Mouse (Mus musculus): Measurements from ENCODE around the gene Fam162a.
A peak's percentile ranks its signal among the peaks of the same experiment; 100 is the strongest.
"Not testable (repeated sequence)": the region's sequence is repeated elsewhere in the genome, so short reads cannot be mapped to it uniquely, and the experiment has no call there.

Fam162a gene

DNA sequence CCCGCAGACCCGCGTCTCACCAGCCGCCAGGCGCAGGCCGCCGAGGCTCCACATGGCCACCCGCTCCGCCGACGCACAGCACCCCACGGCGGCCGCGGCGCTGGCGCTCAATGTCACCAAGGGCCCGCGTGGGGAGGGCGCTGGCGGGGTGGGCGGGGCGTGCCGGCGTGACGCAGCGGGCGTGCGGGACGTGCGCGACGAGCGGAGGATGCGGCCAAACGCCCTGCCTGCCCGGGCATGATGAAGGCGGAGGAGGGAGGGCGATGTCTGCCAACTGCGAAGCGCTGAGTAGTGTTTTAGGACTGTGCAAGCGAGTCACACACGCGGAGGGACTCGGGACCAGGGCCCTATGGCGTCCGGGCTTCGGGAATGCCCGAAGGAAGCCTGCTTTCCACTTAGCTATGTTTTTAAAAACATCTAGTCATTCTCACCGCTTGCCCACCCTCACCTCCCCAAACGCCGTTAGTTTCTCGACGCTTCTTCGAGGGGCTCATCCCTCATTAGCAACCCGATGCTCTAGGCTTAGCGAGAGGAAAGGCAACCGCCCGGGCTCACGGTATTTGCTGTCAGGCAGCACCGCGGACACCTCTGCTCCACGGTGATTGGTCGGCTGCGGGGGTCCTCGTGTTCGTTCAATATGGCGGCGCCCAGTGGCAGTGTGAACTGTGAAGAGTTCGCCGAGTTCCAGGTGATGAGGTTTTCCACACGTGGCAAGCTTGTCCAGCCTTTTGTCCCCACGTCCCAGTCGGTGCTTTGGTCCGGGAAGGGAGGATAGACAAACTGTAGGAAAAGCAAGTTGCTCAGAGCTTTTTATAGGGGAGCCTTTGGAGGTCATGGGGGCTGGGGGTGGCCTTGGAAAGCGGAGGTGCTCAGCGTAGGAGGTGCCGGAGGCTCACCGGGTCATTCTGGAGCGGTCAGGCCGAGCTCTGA lies at the start of gene Fam162a, which contains the start of gene Ccdc58:
TSS of gene Fam162a (minus strand) at position 145 of the 930 bp plus-strand sequence.
TSS of gene Ccdc58 (plus strand) at position 236 of the 930 bp plus-strand sequence.
- peak; percentile 94 for DNase-seq

DNA sequence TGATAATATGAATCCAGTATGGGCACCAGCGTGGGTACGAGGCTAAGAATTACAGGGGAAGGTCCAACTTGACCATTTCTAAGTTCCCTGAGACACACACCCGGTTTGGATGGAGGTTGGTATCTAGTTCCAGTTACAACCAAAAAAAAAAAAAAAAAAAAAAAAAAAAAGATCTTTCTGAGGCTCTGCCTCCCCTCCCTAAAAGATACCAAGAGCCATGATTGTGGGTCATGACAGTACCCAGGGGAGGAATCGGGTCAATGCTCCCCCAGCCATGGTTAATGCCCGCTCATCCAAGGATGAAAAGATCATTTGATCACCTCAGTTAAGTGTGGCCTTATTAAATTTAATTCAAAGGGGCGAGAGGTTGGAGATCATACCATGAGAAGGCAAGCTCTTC lies 44.4 kb upstream of the Fam162a start:
- DNase-seq = not testable (repeated sequence)

DNA sequence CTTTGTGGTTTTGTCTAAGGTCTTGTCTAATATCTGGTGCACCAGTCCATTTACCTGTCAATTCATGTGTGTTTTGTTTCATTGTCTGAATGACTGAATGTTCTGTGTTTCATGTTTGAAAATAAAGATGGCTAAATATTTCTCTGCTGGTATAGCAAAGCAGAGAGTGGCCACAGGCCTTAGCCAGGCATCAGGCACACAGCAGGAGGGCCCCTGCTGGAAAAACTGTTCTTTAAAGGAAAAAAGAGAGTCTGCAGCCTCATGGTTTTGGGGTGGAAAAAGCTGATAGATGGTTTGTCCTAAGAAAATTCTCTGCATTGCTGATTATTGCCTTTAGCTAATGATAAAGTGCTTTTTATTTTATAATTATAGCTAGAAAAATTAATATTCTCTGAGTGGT lies 40.1 kb upstream of the Fam162a start:
- not testable (repeated sequence) for DNase-seq

DNA sequence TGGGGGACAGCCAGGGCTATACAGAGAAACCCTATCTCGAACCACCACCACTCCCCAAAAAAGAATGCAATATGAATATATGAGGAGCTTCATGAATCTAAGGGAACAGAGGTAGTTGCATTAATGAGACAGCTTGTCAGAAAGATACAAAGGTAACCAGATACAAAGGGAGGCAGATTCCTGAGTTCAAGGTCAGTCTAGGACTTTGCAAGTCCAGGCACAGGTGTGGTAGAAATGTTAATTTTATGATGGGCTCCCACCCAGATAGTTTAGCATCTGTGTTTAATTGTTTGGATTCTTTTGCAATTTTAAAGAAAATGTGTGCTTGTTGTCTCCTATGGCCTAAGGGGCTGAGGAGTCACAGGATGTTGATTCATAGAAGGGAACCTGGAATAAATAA lies 30.8 kb upstream of the Fam162a start:
- no peak for DNase-seq

DNA sequence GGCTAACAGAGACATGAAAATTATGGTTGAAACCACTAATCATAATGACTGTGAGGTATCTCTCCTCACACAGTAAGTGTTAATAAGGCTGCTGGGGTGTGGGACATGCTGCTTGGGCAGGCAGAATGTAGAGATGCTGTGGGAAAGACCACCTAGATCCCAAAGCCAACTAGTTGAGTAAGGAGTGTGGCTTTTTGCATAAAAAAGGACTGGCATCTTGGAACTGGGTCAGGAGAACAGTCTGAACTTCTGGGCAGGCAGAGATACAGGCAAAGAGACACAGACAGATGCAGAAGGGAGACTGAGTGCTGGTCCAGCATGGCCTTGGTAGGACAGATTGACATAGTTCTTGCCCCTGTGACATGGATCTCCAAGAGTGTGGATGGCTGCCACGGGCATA lies 30.1 kb upstream of the Fam162a start:
- DNase-seq = no peak

DNA sequence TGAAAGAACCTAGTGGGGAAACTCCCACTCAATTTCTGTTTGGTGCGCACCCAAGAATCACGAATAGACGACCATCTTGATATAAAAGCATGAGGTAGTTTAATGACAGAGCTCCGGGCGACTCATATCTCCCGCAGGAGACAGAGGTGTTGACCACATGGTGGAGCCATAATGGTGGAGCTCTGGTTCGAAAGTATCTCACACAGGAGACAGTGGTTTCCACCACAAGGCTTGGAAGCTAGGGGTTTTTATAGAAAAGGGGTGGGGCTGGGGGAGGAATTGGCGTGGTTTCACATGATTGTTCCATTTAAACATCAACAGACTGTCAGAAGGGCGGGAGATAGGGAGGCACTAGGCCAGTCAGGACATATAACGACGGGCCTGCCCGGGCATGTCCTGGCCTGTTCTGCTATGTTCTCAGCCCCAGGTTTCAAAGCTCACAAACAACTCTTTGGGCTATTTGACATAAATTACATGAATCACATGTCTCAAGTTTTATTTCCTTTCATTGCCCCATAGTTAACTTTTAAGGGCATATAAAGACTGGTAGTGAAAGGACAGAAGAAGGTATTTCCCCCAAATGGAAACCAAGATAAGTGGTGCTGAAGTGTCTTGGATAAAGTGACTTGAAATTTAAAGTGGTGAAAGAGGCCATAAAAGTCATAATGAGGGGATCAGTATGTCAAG lies 26.6 kb upstream of the Fam162a start:
- not testable (repeated sequence) for DNase-seq

DNA sequence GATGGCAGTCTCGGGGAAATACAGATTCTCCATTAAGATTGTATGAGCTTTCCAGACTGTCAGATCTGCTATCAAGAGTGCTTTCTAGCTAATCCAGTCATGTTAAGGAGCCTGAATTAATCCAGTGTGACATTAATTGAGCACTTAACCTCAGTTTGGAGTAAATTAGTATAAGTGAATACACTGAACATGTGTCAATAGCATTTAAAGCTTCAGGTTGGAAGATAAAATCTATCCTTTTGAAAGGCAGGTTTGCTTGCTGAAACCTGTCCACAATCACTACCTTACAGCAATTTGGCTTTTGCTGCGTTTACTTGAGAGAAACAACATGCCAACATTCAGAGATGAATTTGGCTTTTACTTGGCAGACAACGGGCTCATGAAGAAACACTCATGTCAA lies 22.7 kb upstream of the Fam162a start:
- no peak for DNase-seq

DNA sequence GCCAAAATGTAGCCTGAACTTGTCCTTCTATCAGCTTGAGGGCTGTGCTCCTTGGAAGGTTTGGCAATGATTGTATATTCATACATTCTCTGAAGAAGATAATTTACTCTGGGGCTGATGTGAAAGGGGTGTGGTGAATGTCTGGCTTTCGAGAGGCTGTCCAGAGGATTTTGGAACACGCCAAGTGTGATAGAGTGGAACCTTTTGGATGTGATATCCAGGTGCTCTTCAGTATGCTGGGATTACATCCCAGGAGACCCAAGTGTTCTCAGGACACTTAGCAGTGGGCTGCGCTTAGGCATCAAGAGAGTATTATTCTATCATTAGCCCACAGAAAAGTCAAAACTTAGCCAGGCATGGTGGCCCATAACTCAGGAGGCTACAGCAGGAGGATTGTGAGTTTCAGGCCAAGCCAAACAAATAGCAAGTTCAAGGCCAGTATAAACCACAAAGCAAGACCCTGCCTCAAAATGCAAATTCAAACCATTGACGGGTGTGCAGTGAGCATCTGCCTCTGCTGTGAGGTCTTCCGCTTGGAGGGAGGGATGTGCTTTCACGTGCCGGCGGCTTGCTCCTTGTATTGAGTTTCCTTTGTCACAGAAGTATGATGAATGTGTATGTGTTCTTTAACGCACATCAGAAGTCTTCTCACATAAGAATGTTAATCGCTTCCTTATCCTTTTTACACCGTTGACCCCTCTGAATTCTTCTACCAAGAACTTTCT lies 19.6 kb upstream of the Fam162a start:
- no peak for DNase-seq

DNA sequence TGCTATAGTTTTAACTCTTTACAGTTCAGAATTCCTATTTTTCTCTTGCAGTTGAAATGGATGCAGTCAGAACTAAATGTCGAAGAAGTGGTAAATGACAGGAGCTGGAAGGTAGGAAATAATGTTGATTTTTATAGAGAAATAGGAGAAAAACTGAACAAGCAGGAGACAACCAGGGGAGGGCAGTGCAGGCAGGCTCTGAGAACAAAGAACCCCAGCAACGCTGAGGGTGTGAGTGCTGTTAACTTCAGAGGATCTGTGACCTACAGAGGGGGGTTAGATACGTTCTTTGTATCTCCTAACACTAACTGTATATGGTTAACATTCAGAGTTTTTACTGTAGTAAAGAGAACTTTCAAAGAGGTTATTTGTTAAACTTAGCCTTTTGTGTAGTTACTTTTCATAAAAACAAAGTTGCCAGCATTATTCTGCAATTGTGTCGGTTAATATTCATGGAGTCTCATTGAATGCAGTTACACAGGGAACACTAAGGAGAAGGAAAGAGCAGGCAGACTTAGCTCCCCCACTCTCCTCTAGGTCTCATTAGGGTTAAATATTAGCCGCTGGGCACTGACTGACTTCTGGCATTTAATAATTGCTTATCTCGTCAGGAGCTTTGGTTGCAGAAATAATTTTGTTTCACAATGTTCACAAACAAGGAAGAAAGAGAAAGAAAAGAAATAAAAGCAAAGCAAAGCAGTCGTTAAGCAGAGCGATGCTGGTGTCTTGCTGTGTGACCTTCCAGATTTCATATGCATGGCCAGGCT lies 18.6 kb upstream of the Fam162a start:
- no peak for DNase-seq

DNA sequence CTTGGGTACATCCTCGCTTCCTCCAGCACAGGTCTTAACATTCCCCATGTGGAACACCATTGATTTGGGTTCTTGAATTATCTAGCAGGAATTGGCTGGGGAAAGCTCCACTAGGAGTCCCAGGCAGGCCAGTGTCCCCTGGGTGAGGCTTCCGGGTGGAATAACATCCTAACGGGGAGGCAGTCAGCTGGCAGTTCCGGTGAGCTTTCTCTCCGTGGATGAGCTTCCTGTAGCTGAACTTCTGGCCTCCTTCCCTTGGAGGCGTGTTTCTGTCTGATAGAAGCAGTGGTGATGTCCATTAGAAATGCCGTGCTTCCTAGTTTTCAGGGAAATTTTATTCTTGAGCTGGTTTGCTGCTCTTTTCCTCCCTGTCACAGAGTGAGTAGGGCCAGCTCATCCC lies 17.7 kb upstream of the Fam162a start:
- no peak for DNase-seq

DNA sequence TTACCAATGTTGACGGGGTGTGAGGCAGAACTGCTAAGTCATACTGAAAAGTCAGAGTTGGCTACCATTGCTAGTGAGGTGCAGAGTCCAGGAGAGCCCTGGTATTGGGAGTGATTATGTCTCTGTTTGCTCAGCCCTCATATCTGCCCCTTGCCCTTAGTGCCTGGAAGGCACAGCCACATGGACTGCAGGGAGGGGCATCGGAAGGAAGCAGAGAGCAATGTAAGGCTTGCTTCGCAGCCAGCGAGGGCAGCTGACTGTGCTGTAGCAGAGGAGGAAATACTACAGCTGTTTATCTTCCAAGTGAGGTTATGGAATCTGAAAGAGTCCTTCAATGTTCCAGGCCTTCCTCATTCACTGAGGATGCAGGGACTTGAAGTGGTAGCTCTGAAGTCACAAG lies 16.5 kb upstream of the Fam162a start:
- DNase-seq = no peak

DNA sequence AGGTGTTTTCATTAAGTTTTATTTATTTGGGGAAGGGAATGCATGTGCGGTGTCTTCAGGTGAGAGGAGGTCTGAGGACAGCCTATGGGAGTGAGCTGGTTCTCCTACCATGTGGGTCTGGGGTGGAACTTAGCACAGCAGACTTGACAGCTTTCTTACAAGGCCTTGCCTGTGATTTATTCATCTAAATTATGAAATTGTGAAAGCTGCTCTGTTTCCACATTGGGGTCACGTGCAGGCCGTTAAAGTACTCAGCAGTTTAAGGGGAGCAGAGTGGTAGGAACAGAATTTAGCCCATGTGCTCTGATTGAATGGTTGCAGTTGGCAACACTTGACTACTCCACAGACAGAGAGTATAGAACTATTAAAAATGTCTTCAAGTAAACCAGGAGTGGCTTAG lies 8.5 kb upstream of the Fam162a start:
- DNase-seq = no peak

DNA sequence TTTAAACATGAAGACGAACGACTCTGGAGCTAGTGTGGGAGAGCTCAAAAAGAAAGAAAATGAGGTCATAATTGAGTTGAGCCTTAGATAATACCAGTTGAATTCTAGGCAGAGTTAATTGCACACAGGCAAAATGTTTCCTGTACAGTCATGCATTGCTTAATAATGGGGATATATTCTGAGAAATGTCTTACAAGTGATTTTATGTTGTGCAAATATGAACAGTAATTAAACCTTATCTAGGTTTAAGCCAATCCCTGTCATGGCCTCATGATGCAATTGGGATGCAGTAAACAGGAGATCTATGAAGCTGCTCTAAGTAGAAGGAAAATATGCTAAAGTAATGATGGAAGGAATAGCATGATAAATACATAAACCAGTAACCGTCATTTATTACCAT lies 3.4 kb upstream of the Fam162a start:
- DNase-seq = no peak

DNA sequence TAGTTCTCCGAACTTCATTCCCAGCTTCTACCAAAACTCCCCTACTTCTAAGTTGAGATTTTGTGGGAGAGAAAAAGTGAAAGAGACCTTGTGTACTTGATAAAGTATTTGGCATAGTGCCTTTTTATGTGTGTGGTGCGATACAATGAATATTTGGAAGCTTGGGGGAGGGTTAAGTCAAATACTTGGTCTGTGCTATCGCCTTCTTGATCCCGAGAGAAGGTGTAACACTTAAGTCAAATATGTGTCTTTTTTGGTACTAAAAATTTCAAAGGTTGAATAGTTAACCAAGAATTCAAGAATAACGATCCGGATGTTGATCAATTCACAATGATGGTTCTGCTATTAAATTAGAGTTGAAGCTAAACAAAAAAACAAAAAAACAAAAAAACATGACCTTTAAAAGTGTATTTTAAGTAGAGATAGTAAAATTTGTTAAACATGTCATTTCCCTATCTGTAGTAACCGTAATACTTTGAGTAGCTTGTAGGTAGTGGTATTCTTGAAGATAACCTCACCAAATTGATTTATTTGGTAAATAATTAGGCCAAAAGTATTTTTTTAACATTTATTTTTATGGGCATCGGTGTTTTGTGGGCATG lies 1.1 kb upstream of the Fam162a start:
- DNase-seq = no peak

DNA sequence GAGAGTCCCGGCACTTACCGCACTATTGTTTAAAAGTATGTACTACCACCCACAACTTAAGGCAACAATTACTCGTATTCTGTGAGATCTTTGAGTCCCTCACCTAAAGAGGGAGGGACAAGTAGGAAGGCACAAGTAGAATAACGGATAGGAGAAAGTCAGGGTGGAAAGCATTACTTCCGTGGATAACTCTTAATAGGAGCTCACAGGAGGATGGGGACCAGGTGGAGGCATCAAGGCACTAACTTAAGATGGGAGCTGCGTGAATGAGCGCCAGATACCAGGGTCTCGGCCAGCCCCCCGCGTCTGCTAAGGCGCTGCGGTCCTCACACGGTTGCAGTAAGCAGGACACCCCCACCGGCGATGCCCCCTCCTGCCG lies 334 bp downstream of the Fam162a start:
- DNase-seq = no peak

DNA sequence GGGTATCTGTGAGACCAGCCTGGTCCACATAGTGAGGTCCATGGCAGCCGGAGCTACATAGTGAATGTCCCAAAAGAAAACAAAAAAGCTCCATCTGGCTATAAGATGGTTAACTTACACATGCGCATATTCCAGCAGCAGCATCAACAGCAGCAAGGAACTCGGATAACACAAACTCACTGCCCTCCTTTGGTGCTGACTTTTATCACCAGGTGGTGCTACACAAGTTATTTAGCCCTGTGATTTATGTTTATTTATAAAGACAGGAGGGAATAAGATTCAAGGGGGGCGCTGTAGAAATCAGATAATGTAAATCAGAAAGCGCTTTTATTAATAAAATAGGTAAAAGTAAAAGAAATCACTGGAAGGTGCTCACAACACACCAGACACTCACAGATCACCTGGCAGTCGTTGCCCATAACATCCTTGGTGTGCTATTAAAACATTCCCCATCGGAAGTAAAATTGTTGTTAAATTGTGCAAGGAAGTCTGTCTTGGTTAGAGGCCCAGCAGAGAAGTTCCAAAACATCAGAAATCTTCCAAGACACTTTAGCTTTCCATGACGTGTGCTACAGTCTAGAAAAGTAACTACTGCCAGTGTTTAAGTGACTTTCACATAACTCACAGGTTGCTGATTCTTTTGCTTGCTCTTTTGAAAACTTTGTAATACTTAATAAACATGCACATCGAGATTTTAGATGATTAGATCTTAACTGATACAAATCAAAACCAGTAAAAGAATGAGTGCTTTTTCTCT lies 1.4 kb downstream of the Fam162a start:
- no peak for DNase-seq

DNA sequence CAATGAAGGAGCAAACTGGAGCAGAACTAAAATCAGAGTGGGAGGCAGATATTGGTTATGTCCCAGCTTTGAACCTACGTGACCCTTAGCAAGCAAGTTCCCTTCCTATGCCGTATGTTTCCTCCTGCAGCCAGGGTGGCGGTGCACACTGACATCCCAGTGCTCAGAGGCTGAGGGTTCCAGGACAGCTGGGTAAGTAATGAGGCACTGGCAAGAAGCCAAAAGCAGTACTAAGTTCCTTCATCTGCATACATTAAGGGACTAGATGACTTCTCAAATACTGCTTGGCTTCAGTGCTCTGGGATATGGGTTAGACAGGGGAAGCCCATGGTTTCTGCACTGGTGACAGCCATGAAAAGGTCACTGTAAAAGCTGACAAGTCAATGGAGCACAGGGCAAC lies 3.0 kb downstream of the Fam162a start:
- no peak for DNase-seq

DNA sequence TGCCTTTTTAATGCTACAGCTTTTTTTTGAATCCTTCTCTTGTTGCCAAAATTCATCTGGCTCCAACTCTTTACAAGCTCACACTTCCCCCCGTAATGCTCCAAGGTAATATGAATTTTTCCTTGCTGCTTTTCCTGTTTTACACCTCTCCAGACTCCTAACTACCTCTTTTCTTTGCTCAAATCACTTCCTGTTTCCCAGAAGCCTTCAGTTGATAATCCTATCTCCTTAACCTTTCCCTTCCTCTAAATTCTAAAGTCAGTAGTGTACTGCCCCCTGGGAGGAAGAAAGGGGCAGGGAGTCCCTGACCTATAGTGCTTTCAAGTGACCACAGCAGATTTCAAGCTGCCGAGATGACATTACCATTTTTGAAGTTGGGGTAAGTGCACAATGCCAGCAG lies 3.7 kb downstream of the Fam162a start:
- DNase-seq = no peak

DNA sequence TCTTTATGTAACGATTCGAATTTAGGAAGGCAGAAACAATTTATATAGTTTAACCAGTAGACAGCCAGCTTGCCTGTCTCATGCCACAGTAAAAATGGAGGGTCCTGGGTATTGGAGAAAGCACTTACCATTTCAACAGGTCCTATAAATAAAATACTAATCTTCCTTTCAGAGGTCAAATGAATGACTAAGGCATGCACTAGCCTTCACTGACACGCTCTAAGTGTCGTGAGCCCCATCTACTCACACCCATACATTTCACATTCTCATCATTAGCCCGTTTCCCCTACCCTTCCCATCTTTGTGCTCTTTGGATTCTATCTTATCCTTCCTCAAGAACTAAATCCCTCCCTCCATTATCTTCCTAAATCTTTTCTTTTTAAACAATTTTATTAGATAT lies 6.5 kb downstream of the Fam162a start:
- no peak for DNase-seq

DNA sequence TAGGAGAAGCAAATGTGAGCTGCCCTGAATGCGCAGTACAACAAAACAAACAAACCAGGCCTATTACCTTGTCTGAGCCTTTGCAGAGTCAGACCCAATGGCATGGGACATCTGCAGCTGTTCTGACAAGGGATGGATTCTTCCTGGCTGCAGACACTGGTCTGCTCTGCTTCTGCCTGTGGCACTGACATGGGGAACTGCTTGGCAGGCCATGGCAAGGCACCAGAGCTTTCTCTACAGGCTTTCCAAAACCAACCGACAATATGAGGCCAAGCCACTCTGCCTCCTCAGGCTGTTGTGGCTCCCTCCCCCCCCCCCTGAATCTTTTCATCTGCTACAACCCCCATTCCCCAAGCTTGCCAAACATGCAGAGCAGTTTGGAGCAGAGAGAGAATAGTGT lies 8.1 kb downstream of the Fam162a start:
- DNase-seq = no peak

DNA sequence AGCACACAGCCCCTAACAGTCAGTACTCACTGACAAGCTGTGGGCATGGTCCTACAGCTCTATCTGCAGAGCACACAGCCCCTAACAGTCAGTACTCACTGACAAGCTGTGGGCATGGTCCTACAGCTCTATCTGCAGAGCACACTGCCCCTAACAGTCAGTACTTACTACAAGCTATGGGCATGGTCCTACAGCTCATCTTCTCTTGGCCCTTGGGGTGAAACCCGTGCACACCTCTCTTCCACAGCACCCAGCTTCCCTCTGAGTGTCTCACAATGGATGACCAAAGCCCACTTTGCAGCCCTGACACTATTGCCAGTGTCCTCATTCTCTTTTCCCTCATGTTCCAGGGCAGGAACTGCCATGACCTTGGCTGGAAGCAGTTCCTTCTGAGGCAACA lies 8.9 kb downstream of the Fam162a start:
- not testable (repeated sequence) for DNase-seq
